Mouse (Mus musculus) forebrain, embryonic 13.5 days (tissue): ENCODE measurements around the gene Noto. TPM values are rescaled to one million over a fixed set of nuclear protein-coding genes. Genes with fewer than 3 reads are reported as not detected.

Experiments used
- ATAC-seq: fragments of 200-750 bp; cut with Nextera tagmentation; 2 replicates; pipeline ENCODE4 v1.8.0; 2017
- H3K27ac ChIP-seq: fragments of 300-500 bp; sonication (generic); 2 replicates; pipeline ENCODE4 v1.5.1; 2015; ENCODE audit warnings: inconsistent platforms, mild to moderate bottlenecking, moderate library complexity
- H3K27me3 ChIP-seq: fragments of 300-500 bp; sonication (generic); 2 replicates; pipeline ENCODE4 v1.6.1; 2015; ENCODE audit warnings: mild to moderate bottlenecking, inconsistent platforms
- H3K36me3 ChIP-seq: fragments of 300-500 bp; sonication (generic); 2 replicates; pipeline ENCODE4 v1.6.1; 2015; ENCODE audit warnings: mild to moderate bottlenecking, inconsistent platforms; ENCODE audit not compliant: poor library complexity, severe bottlenecking
- H3K4me1 ChIP-seq: fragments of 300-500 bp; sonication (generic); 2 replicates; pipeline ENCODE4 v1.6.1; 2015; ENCODE audit warnings: inconsistent platforms
- H3K4me2 ChIP-seq: fragments of 300-500 bp; sonication (generic); 2 replicates; pipeline ENCODE4 v1.6.1; 2015; ENCODE audit warnings: inconsistent platforms, mild to moderate bottlenecking, moderate library complexity
- H3K4me3 ChIP-seq: fragments of 300-500 bp; sonication (generic); 2 replicates; pipeline ENCODE4 v1.5.1; 2015; ENCODE audit warnings: mild to moderate bottlenecking, inconsistent platforms
- H3K9ac ChIP-seq: fragments of 300-500 bp; sonication (generic); 2 replicates; pipeline ENCODE4 v1.6.1; 2015; ENCODE audit warnings: mild to moderate bottlenecking, inconsistent platforms
- H3K9me3 ChIP-seq: fragments of 300-500 bp; sonication (generic); replicated peaks from 2 replicates; pipeline ENCODE4 v1.6.1; 2016; ENCODE audit warnings: inconsistent platforms
- WGBS: fragments of 180-500 bp; shearing (Covaris S2); methylation state at CpG from one replicate; pipeline ENCODE4 v1.1.7; 2015; 5-methylcytosine and 5-hydroxymethylcytosine counted together
- polyA plus RNA-seq: library from polyadenylated mRNA; unstranded; fragments of >200 nt; fragmentation: Nextera tagmentation; extraction: Ambion mirVana; gene quantifications from 2 replicates; pipeline ENCODE4 v1.2.1, GENCODE M21; 2015

The Noto gene
- polyA plus RNA-seq, 1 experiment from 2014 or later, result not detected

DNA sequence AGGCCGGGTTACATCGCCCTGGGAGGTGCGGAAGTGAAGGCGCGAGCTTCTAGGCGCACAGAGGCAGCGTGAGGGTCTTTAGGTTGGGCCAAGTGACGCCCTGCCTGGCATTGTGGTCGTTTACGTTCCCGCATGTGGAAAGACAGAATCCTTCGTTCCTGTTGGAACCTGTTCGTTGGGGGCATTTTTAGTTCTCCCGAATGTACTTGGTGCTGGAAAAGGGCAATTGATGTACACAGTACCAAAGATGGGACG, 28.7 kb downstream of the Noto start:
- peak overlapping the region; percentile 87 for H3K4me3 ChIP-seq
- H3K27ac ChIP-seq, result peak overlapping the region; percentile 91
- peak overlapping the region; percentile 95 for H3K4me2 ChIP-seq
- no peak for ATAC-seq
- peaks cover 55% of the 10 kb centered on the region for H3K4me1 ChIP-seq
- peak overlapping the region; percentile 94 for H3K9ac ChIP-seq
- H3K36me3 ChIP-seq, result peaks cover 7% of the 10 kb centered on the region; the same call in 1 of the 2 replicates
- H3K27me3 ChIP-seq, result no peaks in the 10 kb centered on the region
- H3K9me3 ChIP-seq, result no peaks in the 10 kb centered on the region
- WGBS, result under 1% methylated on average over 15 of the region's 15 CpGs

GRCm38 (mm10) chr6:85452816-85453215, 29.1 kb downstream of the Noto start:
- peaks cover 6% of the 10 kb centered on the region; the same call in 1 of the 2 replicates for H3K36me3 ChIP-seq
- ATAC-seq, result no peak
- H3K4me1 ChIP-seq, result peaks cover 57% of the 10 kb centered on the region
- H3K27ac ChIP-seq, result peak overlapping the region; percentile 10; the same call in 1 of the 2 replicates
- no peaks in the 10 kb centered on the region for H3K27me3 ChIP-seq
- WGBS, result 15% methylated on average over 7 of the region's 7 CpGs
- H3K4me2 ChIP-seq, result peak overlapping the region; percentile 95
- no peaks in the 10 kb centered on the region for H3K9me3 ChIP-seq
- H3K9ac ChIP-seq, result peak overlapping the region; percentile 94
- peak overlapping the region; percentile 87 for H3K4me3 ChIP-seq

DNA sequence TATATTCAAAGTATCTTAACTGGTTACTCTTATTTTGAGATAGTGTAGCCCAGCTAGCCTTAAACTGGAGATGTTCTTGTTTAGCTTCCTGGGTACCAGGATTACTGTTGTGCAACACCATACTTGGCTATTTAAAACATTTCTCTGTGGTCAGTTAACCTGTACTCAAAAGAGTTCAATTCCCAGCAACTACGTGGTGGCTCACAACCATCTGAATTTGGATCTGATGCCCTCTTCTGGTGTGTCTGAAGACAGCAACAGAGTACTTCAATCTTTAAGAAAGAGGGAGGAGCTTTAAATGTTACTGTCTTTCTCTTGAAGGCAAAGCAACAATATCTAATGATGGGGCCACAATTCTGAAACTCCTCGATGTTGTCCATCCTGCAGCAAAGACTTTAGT, 35.9 kb downstream of the Noto start:
- Histone ChIP-seq H3K27ac (no peak overlapping the region), H3K27me3 (no peaks in the 10 kb centered on the region), H3K9me3 (no peaks in the 10 kb centered on the region), H3K4me1 (peaks cover 35% of the 10 kb centered on the region), H3K4me2 (no peak overlapping the region), H3K36me3 (peaks cover 69% of the 10 kb centered on the region), H3K9ac (no peak overlapping the region), H3K4me3 (no peak overlapping the region)
- WGBS, result 93% methylated on average over 2 of the region's 2 CpGs
- no peak for ATAC-seq

DNA sequence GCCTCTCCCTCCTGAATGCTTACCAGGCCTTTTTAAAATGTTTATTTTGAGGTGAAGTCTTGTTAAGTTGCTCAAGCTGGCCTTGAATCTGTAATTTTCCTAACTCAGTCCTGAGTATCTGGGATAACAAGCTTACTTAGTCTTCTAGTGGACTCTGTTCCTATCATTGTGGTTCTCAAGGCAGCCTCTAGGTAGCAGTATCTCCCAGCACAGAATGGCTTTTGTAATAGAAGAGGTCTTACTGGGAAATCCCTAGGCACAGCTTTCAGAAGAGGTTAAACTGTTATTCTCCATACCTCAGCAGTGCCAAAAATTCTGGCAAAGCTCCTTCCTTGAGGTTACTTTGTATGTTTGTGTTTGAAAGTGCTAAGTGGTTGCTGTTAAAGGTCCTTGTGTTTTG, 41.7 kb downstream of the Noto start:
- H3K4me1 ChIP-seq, result no peaks in the 10 kb centered on the region
- no peak for ATAC-seq
- no peaks in the 10 kb centered on the region for H3K27me3 ChIP-seq
- H3K9ac ChIP-seq, result no peak overlapping the region
- H3K4me3 ChIP-seq, result no peak overlapping the region
- H3K27ac ChIP-seq, result no peak overlapping the region
- no peak overlapping the region for H3K4me2 ChIP-seq
- H3K9me3 ChIP-seq, result no peaks in the 10 kb centered on the region
- H3K36me3 ChIP-seq, result peaks cover 94% of the 10 kb centered on the region

DNA sequence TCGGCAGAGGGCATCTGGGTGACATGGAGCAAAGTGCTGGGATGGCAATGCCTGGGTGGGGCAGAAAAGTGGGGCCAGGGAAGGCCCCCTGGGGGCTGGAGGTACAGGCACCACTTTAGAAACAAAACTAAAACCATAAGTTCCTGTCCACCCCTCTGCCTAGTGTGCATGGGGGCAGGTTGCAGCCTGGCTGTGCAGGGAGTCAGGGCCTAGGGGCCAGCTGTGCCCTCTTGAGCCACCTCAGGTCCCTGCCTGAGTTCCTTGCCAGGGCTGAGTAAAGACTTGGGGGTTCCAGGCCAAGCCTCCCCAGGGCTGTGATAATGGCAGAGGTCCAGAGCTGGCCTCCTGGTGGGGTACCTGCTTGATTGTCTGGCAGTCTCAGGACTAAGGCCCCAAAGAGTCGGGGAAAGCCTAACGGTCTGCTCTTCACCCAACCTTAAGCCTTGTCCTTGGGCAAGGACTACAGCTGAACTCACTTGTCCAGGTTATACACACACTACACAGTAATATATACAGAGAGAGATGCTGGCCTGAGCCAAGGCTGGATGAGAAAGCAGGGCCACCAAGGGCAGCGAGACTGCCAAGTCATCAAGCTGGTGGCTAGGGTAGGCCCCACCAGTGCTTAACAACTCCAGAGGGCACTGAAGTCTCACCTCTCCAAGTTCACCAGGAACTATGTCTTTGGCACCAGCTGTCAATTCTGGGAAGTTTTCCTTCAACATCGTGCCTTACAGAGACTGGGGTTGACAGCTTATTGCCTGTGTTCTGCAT, 46.2 kb downstream of the Noto start:
- ATAC-seq, result no peak; the same call in 1 of the 2 replicates
- no peak overlapping the region for H3K4me3 ChIP-seq
- H3K36me3 ChIP-seq, result peaks cover 50% of the 10 kb centered on the region
- no peaks in the 10 kb centered on the region for H3K27me3 ChIP-seq
- 80% methylated on average over 5 of the region's 5 CpGs for WGBS
- H3K9me3 ChIP-seq, result no peaks in the 10 kb centered on the region
- no peak overlapping the region for H3K27ac ChIP-seq
- H3K4me1 ChIP-seq, result peaks cover 6% of the 10 kb centered on the region; the same call in 1 of the 2 replicates
- H3K9ac ChIP-seq, result no peak overlapping the region
- H3K4me2 ChIP-seq, result no peak overlapping the region

DNA sequence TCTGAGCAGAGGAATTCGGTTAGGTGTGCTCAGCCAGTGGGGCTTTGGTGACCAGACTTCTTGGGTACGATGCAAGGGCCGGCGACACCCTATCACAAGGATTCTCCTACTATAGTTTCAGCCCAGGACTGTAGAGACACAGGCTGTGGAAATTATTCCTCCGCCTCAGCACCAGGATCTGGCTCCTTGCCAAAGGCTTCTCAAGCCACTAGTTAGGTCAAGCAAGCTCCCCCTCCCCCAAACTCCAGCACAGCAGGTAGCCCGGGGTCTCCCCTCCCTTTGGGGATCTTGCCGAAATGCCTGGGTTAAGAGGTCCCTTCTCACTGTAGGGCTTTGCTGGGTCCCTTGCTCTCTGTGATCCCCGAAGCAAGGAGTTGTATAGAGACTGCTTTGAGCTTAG, 48.3 kb downstream of the Noto start:
- H3K27me3 ChIP-seq, result no peaks in the 10 kb centered on the region
- H3K9ac ChIP-seq, result 0 out of 2 replicates have a peak overlapping the region, but pooled peaks have one; percentile 5
- H3K36me3 ChIP-seq, result peaks cover 28% of the 10 kb centered on the region
- ATAC-seq, result no peak
- no peak overlapping the region for H3K4me3 ChIP-seq
- H3K9me3 ChIP-seq, result no peaks in the 10 kb centered on the region
- H3K4me1 ChIP-seq, result peaks cover 6% of the 10 kb centered on the region; the same call in 1 of the 2 replicates
- H3K4me2 ChIP-seq, result no peak overlapping the region
- WGBS, result 64% methylated on average over 8 of the region's 8 CpGs
- no peak overlapping the region for H3K27ac ChIP-seq

DNA sequence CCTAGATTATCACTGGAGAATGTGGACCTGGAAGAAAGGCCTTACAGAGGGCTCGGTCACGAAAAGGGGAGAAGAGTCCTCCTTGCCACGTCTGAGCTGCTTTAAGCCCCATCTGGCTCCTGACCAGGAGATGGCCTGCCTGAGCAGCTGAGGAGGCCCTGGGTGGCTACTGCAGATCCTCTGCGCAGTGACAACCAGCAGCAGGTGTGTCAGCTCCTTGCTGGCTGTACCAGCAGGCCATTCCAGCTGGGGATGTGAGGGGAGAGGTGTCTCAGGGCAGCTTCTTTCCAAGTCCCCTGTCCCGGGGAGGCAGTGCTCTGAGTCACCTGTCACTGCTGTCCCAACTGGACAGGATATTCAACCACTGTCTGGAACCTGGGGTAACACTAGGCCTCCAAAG, 48.9 kb downstream of the Noto start:
- Histone ChIP-seq H3K4me1 (peaks cover 6% of the 10 kb centered on the region; the same call in 1 of the 2 replicates), H3K9ac (no peak overlapping the region), H3K27ac (no peak overlapping the region), H3K4me2 (no peak overlapping the region), H3K4me3 (no peak overlapping the region), H3K36me3 (peaks cover 23% of the 10 kb centered on the region), H3K27me3 (0 out of 2 replicates have a peak, but pooled peaks cover under 1% of the 10 kb centered on the region), H3K9me3 (no peaks in the 10 kb centered on the region)
- no peak for ATAC-seq
- WGBS, result 56% methylated on average over 5 of the region's 5 CpGs

DNA sequence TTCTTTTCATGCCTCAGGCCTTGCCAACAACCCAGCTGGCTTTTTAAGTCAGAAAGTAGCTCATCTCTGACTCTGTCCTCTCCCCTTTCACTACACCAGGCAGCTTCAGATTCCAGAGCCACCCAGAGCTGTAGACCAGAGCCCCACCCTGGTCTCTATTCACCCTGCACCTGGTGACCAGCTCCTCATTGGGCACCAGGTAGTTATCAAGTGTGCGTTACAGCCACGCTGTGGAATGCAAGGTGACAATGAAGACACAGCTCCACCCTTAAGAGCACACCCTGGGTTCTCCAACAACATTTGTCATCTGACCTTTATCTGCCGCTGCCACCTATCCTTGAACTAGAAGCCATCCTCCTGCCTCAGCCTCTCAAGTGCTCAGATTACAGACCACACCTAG, 51.9 kb downstream of the Noto start:
- Histone ChIP-seq H3K4me3 (no peak overlapping the region), H3K4me1 (peaks cover 6% of the 10 kb centered on the region; the same call in 1 of the 2 replicates), H3K9ac (no peak overlapping the region), H3K27me3 (0 out of 2 replicates have a peak, but pooled peaks cover 10% of the 10 kb centered on the region), H3K36me3 (no peaks in the 10 kb centered on the region; the same call in 1 of the 2 replicates), H3K27ac (no peak overlapping the region), H3K4me2 (no peak overlapping the region), H3K9me3 (no peaks in the 10 kb centered on the region)
- ATAC-seq, result no peak
- 83% methylated on average over 3 of the region's 3 CpGs for WGBS

DNA sequence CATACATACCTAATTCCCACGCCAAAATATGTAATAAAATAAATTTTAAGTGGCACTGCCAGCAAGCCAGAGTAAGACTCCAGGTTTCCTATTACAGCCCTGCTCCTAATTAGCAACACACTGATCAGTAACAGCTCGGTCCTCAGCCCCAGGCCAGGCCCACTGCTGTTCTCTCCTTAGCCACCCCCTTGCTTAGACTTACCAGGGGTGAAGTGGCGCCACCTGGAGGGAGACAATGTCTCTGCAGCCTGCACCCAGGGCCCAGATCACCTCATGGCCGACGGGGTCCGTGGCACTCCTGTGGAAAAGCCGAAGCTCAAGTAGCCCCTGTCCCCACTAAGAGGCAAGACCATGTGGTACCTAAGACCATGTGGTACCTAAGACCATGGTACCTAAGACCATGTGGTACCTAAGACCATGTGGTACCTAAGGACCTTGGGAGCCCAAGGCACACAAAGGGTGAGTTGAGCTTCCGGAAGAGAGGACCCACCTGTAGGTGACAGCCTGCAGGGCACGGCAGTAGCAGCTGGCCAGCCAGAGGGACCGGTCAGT, 53.8 kb downstream of the Noto start:
- ATAC-seq, result 0 out of 2 replicates have a peak, but pooled peaks have one; percentile 16
- Histone ChIP-seq H3K9me3 (no peaks in the 10 kb centered on the region), H3K27ac (no peak overlapping the region), H3K9ac (no peak overlapping the region), H3K4me3 (no peak overlapping the region), H3K36me3 (no peaks in the 10 kb centered on the region; the same call in 1 of the 2 replicates), H3K4me1 (no peaks in the 10 kb centered on the region), H3K27me3 (peaks cover 19% of the 10 kb centered on the region; the same call in 1 of the 2 replicates), H3K4me2 (no peak overlapping the region)
- 42% methylated on average over 10 of the region's 10 CpGs for WGBS

GRCm38 (mm10) chr6:85478416-85478815, 54.7 kb downstream of the Noto start:
- no peak overlapping the region for H3K9ac ChIP-seq
- H3K36me3 ChIP-seq, result no peaks in the 10 kb centered on the region
- no peak overlapping the region for H3K27ac ChIP-seq
- ATAC-seq, result no peak
- H3K4me2 ChIP-seq, result no peak overlapping the region
- WGBS, result 44% methylated on average over 14 of the region's 14 CpGs
- no peak overlapping the region for H3K4me3 ChIP-seq
- peaks cover 29% of the 10 kb centered on the region for H3K27me3 ChIP-seq
- H3K9me3 ChIP-seq, result no peaks in the 10 kb centered on the region
- H3K4me1 ChIP-seq, result no peaks in the 10 kb centered on the region
